Mouse (Mus musculus) macrophage (primary cell): ENCODE measurements at regions not wholly inside any gene's neighbourhood (a gene's known extent, or its start where the extent isn't known, plus 50 kb on each side); places are given as distances from the start of the nearest gene placed in this dataset.

ENCODE experiments used
- H3K27ac ChIP-seq: fragments of 350-480 bp; formaldehyde crosslinking; 2 replicates; pipeline ENCODE4 v1.9.0; 2021
- H3K36me3 ChIP-seq: fragments of 350-480 bp; formaldehyde crosslinking; 2 replicates; pipeline ENCODE4 v1.9.0; 2021; ENCODE audit errors: inconsistent target
- H3K4me3 ChIP-seq: fragments of 350-480 bp; formaldehyde crosslinking; 2 replicates; pipeline ENCODE4 v1.9.0; 2021; ENCODE audit errors: inconsistent target
- H3K79me2 ChIP-seq: fragments of 350-480 bp; formaldehyde crosslinking; 2 replicates; pipeline ENCODE4 v1.9.0; 2021; ENCODE audit errors: inconsistent target
- WGBS: methylation state at CpG from one replicate; pipeline ENCODE4 v1.1.7; 2026; ENCODE audit warnings: inconsistent platforms; ENCODE audit not compliant: missing documents; 5-methylcytosine and 5-hydroxymethylcytosine counted together

DNA sequence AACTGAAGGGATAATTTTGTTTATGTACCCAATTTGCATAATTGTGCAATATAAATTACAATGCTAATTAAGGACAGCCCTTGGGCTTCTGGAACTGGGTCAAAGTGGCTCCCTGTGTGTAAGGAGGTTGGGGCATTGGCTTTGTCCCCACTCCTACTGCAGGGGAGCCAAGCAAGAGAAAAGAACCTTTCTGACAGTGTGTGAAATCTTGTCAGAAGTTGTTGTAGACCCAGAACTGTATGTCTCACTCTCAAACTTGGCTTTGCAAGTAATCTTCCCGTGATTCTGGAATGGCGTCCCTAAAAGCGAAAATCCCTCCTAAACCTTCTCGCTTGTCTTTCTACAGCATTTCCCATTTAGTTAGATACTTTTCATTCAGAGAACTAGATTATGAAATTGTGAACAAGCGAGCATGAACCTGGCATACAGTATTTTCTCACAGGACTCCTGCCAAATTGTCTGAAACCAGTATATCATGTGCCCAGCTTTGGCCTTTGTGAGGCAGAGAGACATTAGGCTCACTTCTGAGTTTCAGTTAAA is 83.8 kb upstream of the Gm11146 start:
- Histone ChIP-seq H3K27ac (no peak overlapping the region), H3K36me3 (no peaks in the 10 kb centered on the region), H3K4me3 (no peak overlapping the region), H3K79me2 (no peaks in the 10 kb centered on the region)
- WGBS = 96% methylated on average over 5 of the region's 5 CpGs

DNA sequence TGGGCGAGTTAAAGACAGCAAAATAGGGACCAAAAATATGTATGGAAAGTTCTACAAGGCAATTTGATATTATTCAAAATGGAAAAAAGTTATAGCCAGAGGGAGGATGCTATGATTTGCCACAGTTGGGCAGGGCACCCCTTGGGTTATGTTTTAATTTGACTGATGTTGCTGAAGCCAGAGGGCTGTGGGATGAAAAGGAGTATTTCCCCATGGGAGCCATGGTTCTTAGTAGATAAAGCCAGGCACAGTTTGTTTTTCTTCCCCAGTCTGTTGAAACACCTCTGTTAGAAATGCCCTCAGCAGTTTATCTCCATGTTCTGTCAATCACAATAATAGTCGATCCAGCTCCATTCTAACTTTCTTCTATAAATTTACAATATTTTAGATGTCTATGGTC is 82.6 kb upstream of the Gm11146 start:
- no peaks in the 10 kb centered on the region for H3K79me2 ChIP-seq
- WGBS = 97% methylated on average over 2 of the region's 2 CpGs
- H3K36me3 ChIP-seq = no peaks in the 10 kb centered on the region
- no peak overlapping the region for H3K4me3 ChIP-seq
- no peak overlapping the region for H3K27ac ChIP-seq

GRCm38 (mm10) chr16:77679234-77679633 is 77.3 kb upstream of the Gm11146 start:
- Histone ChIP-seq H3K4me3 (no peak overlapping the region), H3K79me2 (no peaks in the 10 kb centered on the region), H3K27ac (no peak overlapping the region), H3K36me3 (no peaks in the 10 kb centered on the region)
- 95% methylated on average over 2 of the region's 2 CpGs for WGBS

- WGBS = 97% methylated on average over 2 of the region's 2 CpGs
- Histone ChIP-seq H3K36me3 (no peaks in the 10 kb centered on the region), H3K79me2 (no peaks in the 10 kb centered on the region), H3K4me3 (no peak overlapping the region), H3K27ac (no peak overlapping the region)
Measured at GRCm38 (mm10) chr16:77676805-77677204, 74.9 kb upstream of the Gm11146 start.

GRCm38 (mm10) chr16:77675885-77676597 is 74.1 kb upstream of the Gm11146 start:
- H3K27ac ChIP-seq = no peak overlapping the region
- WGBS = 98% methylated on average over 6 of the region's 6 CpGs
- no peaks in the 10 kb centered on the region for H3K79me2 ChIP-seq
- H3K36me3 ChIP-seq = no peaks in the 10 kb centered on the region
- H3K4me3 ChIP-seq = no peak overlapping the region

DNA sequence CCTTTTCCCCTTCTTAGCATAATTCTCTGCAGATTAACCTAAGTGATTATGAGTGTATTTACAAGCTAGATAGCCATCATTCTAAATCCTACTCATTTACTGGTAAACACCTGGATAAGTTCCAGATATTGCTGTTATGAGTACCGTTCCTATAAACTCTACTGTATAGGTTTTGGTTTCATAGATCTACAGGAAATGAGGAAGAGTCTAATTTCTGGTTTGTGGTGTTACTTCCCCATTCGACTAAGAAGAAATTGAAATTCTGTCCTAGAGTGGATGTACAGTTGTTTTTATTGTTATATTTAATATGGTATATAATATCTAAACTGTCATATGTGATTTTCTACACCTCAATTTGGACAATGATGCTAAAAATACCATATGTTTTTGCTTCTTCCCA is 69.4 kb upstream of the Gm11146 start:
- H3K27ac ChIP-seq = no peak overlapping the region
- no peaks in the 10 kb centered on the region for H3K79me2 ChIP-seq
- no peak overlapping the region for H3K4me3 ChIP-seq
- 13% methylated on average over 2 of the region's 2 CpGs for WGBS
- H3K36me3 ChIP-seq = no peaks in the 10 kb centered on the region

DNA sequence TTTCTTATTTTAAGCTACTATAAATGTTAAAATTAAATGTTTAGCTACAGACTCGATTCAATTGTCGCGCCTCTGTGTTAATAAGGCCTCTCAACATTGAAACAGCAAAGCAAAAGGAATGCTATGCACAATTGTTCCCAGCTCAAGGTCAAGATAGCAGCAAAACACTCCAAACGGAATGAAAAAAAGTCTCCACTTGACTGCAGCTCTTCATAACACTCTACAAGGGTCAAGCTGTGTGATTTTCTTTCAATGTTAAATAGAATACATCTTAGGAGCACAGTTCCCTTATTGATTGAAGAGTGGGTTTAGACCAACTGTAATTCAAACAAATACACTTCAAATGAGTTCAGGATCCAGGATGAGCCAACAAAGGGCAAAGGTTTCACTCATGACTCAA is 63.9 kb upstream of the Gm11146 start:
- Histone ChIP-seq H3K4me3 (no peak overlapping the region), H3K79me2 (no peaks in the 10 kb centered on the region), H3K36me3 (no peaks in the 10 kb centered on the region), H3K27ac (no peak overlapping the region)
- WGBS = 96% methylated on average over 4 of the region's 4 CpGs

GRCm38 (mm10) chr16:77662107-77662518 is 60.2 kb upstream of the Gm11146 start:
- 91% methylated on average over 4 of the region's 4 CpGs for WGBS
- H3K36me3 ChIP-seq = no peaks in the 10 kb centered on the region
- no peak overlapping the region for H3K4me3 ChIP-seq
- no peak overlapping the region for H3K27ac ChIP-seq
- no peaks in the 10 kb centered on the region for H3K79me2 ChIP-seq

DNA sequence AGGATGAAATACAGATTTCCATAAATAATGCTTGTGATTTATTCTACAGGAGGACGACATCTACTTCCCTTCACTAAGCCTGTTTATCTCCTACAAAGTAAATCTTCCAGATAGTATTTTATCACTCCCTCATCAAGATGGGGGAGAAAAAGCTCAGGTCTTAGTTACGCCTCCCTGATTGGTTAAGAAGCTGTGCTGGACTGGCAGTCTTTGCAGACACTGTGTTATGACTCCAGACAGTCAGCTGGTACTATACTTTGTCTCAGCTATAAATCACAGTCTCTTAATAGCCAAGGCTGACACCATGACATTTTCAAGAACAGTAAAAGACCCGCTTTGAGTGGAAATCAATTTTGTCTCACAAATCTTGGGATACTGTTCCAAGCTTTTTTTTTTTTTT is 51.4 kb upstream of the Gm11146 start:
- Histone ChIP-seq H3K4me3 (no peak overlapping the region), H3K79me2 (no peaks in the 10 kb centered on the region), H3K36me3 (no peaks in the 10 kb centered on the region), H3K27ac (no peak overlapping the region)
- 95% methylated on average over 3 of the region's 3 CpGs for WGBS
